Mouse (Mus musculus): ENCODE data around the gene Gm45785.

The Gm45785 gene

GRCm38 (mm10) chr7:140857550-140858505 is 1.7 kb upstream of the Gm45785 start, which contains the start of gene Bet1l:
Gene Bet1l (minus strand): TSS chr7:140857577.
- no peak for DNase-seq (ENCODE audit: low spot score)

DNA sequence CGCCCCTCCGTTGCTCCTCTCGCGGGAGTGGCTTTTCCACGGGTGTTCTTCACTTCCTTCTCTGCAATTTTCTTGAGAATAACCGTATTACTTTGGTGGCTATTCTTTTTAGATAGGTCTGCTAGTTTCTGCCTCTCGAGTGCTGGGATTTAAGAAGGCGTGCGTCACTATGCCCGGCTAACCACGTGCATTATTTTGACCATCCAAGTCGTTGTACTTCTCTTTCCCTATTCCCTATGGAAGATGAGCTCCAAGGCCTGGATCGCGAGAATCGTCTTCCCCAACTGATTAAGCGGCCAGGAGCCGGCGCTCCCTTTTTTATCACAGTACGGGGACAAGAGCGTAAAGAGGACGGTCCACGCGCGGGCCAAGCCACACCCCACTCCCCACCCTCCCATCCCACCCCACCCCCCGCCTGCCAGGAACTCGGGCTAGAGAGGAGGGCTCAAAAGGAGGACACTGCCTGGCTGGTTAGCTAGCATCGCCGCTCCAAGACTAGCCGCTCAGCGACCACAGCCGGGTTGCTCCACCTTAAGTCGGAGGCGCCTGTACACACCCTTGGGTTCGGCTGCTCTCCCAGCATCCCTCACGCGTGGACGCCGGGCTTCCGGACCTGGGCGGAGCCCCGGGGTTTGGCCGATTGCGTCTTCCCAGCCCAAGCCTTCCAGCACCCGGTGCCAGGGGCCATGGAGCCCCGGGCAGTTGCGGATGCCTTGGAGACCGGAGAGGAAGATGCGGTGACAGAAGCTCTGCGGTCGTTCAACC is 836 bp upstream of the Gm45785 start, which contains the start of gene Ric8a:
Ric8a (plus strand) TSS at position 173 of the 765 bp plus-strand sequence.
- DNase-seq (ENCODE audit: low spot score): peak; percentile 89

GRCm38 (mm10) chr7:140855181-140855580 is 950 bp downstream of the Gm45785 start:
- DNase-seq (ENCODE audit: low spot score): no peak

GRCm38 (mm10) chr7:140854483-140854882 is 1.6 kb downstream of the Gm45785 start:
- no peak for DNase-seq (ENCODE audit: low spot score)

GRCm38 (mm10) chr7:140853386-140853785 is 2.7 kb downstream of the Gm45785 start:
- DNase-seq (ENCODE audit: low spot score): no peak

DNA sequence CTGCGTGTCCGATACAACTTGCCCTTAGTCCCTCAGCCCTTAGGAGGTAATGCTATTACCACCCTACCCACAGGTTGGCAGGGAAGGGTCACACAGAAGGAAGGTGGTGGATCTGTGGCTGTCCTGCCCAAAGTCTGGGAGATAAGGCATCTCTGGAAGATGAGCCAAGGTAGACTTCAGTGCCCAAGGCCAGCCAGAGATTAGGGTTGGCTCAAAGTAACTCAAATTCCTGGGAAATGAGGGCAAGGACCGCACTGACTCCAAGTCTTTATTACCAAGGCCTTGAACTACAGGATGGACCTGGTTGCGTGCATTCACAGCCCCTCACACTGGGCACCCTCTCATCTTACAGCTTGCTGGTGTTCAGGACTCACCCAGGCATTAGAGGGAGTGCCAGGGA is 4.2 kb downstream of the Gm45785 start:
- no peak for DNase-seq (ENCODE audit: low spot score)

GRCm38 (mm10) chr7:140848591-140848990 is 7.5 kb downstream of the Gm45785 start:
- DNase-seq (ENCODE audit: low spot score): no peak

DNA sequence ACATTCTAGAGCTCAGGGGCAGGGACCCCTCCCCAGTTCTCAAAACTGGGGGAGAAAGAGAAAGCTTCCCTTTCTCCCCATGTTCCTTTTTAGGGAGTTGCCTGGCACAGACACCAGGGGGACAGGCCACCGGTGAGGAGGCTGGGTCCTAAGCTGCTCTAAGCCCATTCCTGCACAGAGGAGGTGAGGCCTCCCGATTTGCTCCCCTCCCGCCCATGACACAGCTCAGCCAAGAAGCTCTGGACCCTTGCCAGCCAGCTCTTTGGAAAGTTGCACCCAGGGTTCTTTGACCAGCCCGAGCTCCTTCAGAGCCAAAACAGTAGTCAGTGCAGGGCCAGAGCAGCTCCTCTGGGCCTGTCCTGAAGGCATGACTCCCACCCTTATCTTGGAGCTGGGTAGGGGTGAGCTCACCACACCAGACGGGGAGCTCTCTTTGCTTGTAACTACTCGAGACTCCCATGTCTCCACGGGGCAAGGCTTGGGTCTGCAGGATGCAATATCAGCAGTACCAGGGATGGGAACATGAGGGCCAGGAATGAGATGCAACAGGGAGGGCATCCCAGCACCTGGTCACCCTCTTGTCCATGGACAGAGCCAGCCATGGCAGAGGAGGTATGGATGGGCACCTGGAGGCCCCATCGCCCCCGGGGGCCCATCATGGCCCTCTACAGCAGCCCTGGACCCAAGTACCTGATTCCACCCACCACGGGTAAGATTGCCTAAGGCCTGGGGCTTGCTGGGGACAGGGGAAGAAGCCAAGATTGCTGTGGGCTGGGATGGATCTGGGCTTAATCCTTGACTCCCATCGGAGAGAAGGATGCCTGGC is 8.2 kb downstream of the Gm45785 start, which contains the start of gene Odf3:
Odf3 (plus strand) TSS at position 51 of the 826 bp plus-strand sequence.
- peak; percentile 49 for DNase-seq (ENCODE audit: low spot score)

DNA sequence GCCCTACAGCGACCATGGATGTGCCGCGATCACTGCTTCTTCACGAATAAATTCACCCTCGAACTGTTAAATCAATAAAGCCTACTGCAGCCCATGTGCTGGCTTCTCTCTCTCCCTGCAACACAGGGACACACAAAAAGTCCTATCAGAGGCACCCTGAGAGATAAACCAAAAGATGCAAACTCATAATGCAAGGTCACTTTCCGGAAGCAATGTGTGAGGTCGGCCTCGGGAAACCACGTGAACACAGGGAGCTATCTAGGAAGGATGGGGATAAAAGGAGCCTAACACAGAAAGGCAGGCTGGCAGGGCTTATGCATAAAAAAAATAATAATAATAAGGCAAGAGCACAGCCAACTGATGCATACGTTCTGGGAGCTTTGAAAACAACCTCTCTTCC is 9.5 kb downstream of the Gm45785 start:
- no peak for DNase-seq (ENCODE audit: low spot score)

- no peak for DNase-seq (ENCODE audit: low spot score)
Measured at GRCm38 (mm10) chr7:140845683-140846082, 10.4 kb downstream of the Gm45785 start.

DNA sequence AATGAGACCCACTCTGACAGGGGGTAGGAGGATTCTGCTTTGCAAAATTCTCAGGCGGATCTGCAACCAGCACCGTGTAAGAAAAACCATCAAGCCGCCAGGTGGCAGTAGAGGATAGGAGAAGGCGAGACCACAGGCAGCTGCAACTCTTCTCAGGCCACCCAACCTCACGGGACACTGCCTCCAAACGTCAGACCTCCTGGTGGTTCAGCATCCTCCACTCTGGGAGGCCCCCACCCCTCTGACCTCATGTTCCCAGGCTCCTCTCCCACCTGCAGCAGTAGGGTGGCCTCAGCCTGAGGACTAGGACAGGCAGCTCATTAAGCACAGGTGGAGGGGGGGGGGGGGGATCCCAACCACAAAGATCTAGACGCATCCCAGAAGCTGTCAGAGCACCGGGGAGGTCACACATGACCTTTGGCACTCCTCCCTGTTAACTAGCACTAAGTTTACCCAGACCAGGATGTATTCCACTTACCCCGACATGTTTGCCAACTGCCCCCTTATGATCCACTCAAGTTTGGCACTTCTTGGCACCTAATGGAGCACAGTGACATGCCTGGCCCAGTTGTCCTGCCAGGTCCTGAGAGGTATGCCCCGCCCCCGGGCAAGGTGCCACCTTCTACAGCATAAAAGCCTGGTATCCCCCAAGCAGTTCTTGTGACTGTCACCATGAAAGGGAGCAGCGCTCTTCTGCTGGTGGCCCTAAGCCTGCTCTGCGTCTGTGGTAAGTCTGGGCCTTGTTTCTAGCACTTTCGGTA is 11.0 kb downstream of the Gm45785 start, which contains the start of gene Scgb1c1:
Scgb1c1 (plus strand) TSS at position 643 of the 761 bp plus-strand sequence.
- peak; percentile 65 for DNase-seq (ENCODE audit: low spot score)

- no peak for DNase-seq (ENCODE audit: low spot score)
Measured at GRCm38 (mm10) chr7:140843806-140844205, 12.3 kb downstream of the Gm45785 start.

- no peak for DNase-seq (ENCODE audit: low spot score)
Measured at GRCm38 (mm10) chr7:140840750-140841735, 15.1 kb downstream of the Gm45785 start.

GRCm38 (mm10) chr7:140839556-140839955 is 16.6 kb downstream of the Gm45785 start:
- DNase-seq (ENCODE audit: low spot score): no peak

DNA sequence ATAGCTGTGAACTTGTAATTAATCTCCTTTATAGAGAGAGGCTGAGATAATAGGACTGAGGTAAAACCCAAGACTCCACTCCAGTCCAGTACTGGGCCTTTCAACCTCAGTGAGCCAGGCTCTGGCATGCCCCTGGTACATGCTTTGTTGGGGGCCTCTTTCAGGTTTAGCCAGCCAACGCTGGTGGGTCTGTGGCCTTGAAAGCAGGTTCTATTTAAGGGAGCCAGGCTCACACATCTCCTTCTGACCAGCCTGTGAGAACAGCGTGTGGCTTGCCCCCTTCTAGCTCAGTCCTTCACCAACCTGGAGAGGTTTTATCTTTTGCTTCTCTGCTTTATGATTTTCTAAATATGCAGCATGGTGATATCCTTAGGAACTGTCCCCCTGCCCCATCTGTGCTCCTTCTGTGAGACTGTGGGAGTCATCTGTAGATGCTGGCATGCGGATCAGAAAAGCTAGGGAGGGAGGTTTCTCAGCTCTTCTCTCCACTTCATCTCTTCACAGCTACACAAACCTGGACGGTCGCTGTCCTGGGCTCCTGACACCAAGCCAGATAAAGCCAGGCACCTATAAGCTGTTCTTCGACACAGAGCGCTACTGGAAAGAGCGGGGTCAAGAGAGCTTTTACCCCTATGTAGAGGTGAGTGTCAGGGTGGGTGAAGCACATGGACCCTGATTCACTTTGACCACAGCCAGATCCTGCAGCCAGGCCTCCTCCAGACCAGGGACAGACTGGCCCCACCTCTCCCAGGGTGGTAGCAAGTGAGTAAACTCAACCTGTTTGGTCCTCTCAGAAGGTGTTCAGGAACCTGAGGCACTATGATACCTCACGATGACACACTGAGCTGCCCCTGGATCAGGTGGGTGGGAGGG is 19.7 kb downstream of the Gm45785 start:
- DNase-seq (ENCODE audit: low spot score): no peak

- no peak for DNase-seq (ENCODE audit: low spot score)
Measured at GRCm38 (mm10) chr7:140835758-140836087, 20.4 kb downstream of the Gm45785 start.

GRCm38 (mm10) chr7:140834968-140835757 is 21.0 kb downstream of the Gm45785 start, which contains the start of gene Urah:
Gene Urah (plus strand): TSS chr7:140835018.
- no peak for DNase-seq (ENCODE audit: low spot score)

DNA sequence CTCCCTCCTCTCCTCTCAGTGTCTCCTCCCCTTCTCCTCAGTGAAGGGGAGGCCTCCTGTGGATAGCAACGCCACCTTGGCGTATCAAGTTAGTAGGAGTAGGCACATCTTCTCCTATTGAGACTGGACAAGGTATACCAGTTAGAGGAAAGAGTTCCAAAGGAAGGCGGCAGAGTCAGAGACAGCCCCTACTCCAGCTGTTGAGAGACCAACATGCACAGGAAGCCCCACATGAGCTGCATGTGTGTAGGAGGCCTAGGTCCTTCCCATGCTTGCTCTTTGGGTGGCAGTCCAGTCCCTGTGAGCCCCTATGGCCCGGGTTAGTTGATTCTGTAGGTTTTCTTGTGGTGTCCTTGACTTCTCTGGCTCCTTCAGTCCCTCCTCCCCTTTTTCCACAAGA is 22.8 kb downstream of the Gm45785 start:
- no peak for DNase-seq (ENCODE audit: low spot score)

Data from ovary, adult 18-20 months (tissue).